Mouse (Mus musculus) MEL (cell line): ENCODE measurements at regions not wholly inside any gene's neighbourhood (a gene's known extent, or its start where the extent isn't known, plus 50 kb on each side); places are given as distances from the start of the nearest gene placed in this dataset.

Source experiments
- DNase-seq: peaks from one replicate; pipeline ENCODE4 v3.0.0; 2011; ENCODE audit warnings: low read depth, low spot score
- H3K27ac ChIP-seq: 2 replicates; pipeline ENCODE4 v1.5.1; 2012; ENCODE audit warnings: low read depth, mild to moderate bottlenecking, control low read depth, low read length, moderate library complexity; ENCODE audit not compliant: control insufficient read depth
- H3K27me3 ChIP-seq, 2 experiments: fragments of 150-350 bp in 1 of 2; sonication (generic) in 1 of 2; 2 replicates each; pipeline ENCODE4 v1.6.1; 2012; ENCODE audit warnings: low read length in 2 of 2, mild to moderate bottlenecking in 2 of 2, improper control_type of control experiment in 1 of 2, moderate library complexity in 1 of 2; ENCODE audit not compliant: insufficient read depth in 2 of 2, control insufficient read depth in 1 of 2
- H3K36me3 ChIP-seq, 2 experiments: 2 replicates each; pipeline ENCODE4 v1.6.1; 2012 to 2014; ENCODE audit warnings: low read length in 2 of 2, improper control_type of control experiment in 1 of 2, inconsistent platforms in 1 of 2, mild to moderate bottlenecking in 1 of 2; ENCODE audit not compliant: insufficient read depth in 2 of 2, control insufficient read depth in 1 of 2
- H3K4me1 ChIP-seq, 2 experiments: fragments of 150-350 bp in 1 of 2; sonication (generic) in 1 of 2; 2 replicates each; pipeline ENCODE4 v1.6.1; 2012; ENCODE audit warnings: low read length in 2 of 2, improper control_type of control experiment in 1 of 2, mild to moderate bottlenecking in 1 of 2; ENCODE audit not compliant: insufficient read depth in 2 of 2, control insufficient read depth in 1 of 2
- H3K4me3 ChIP-seq, 2 experiments: fragments of 150-350 bp in 1 of 2; sonication (generic) in 1 of 2; 2 replicates each; pipeline ENCODE4 v1.5.1; 2012; ENCODE audit warnings: low read depth in 2 of 2, low read length in 2 of 2, mild to moderate bottlenecking in 2 of 2, moderate library complexity in 2 of 2, control low read depth in 1 of 2, improper control_type of control experiment in 1 of 2; ENCODE audit not compliant: control insufficient read depth in 1 of 2, insufficient read depth in 1 of 2
- H3K79me2 ChIP-seq: 2 replicates; pipeline ENCODE4 v1.6.1; 2012; ENCODE audit warnings: mild to moderate bottlenecking, low read length, moderate library complexity; ENCODE audit not compliant: control insufficient read depth, poor library complexity, insufficient read depth
- H3K9ac ChIP-seq: 2 replicates; pipeline ENCODE4 v1.6.1; 2012; ENCODE audit warnings: low read depth, mild to moderate bottlenecking, control low read depth, low read length, moderate library complexity; ENCODE audit not compliant: control insufficient read depth, poor library complexity, severe bottlenecking
- H3K9me3 ChIP-seq: fragments of 150-350 bp; sonication (generic); replicated peaks from 2 replicates; pipeline ENCODE4 v1.6.1; 2012; ENCODE audit warnings: mild to moderate bottlenecking, low read length, improper control_type of control experiment, moderate library complexity; ENCODE audit not compliant: insufficient read depth
- GABPA ChIP-seq: IDR thresholded peaks from 2 replicates; pipeline ENCODE4 v1.6.1; 2012; ENCODE audit warnings: low read depth, mild to moderate bottlenecking, inconsistent platforms, low read length, improper control_type of control experiment, moderate library complexity
- GATA1 ChIP-seq: IDR thresholded peaks from 2 replicates; pipeline ENCODE4 v1.6.1; 2011; ENCODE audit warnings: low read depth, low read length, improper control_type of control experiment
- JUND ChIP-seq: IDR thresholded peaks from 2 replicates; pipeline ENCODE4 v1.6.1; 2011; ENCODE audit warnings: low read depth, mild to moderate bottlenecking, improper control_type of control experiment, low read length
- MAFK ChIP-seq: IDR thresholded peaks from 2 replicates; pipeline ENCODE4 v1.6.1; 2011; ENCODE audit warnings: low read depth, mild to moderate bottlenecking, low read length, improper control_type of control experiment, borderline replicate concordance
- MAX ChIP-seq: IDR thresholded peaks from 2 replicates; pipeline ENCODE4 v1.6.1; 2011; ENCODE audit warnings: low read length, improper control_type of control experiment
- MYB ChIP-seq: IDR thresholded peaks from 2 replicates; pipeline ENCODE4 v1.6.1; 2011; ENCODE audit warnings: mild to moderate bottlenecking, low read depth, low read length, improper control_type of control experiment
- MYC ChIP-seq: IDR thresholded peaks from 2 replicates; pipeline ENCODE4 v1.6.1; 2011; ENCODE audit warnings: low read depth, mild to moderate bottlenecking, low read length, improper control_type of control experiment, moderate library complexity
- POLR2A ChIP-seq, 2 experiments: IDR thresholded peaks; 2 replicates each; pipeline ENCODE4 v1.6.1; 2011 to 2012; ENCODE audit warnings: low read length in 2 of 2, mild to moderate bottlenecking in 2 of 2, control low read depth in 1 of 2, improper control_type of control experiment in 1 of 2, low read depth in 1 of 2, moderate library complexity in 1 of 2; ENCODE audit not compliant: control insufficient read depth in 1 of 2, insufficient read depth in 1 of 2, poor library complexity in 1 of 2
- RCOR1 ChIP-seq: IDR thresholded peaks from 2 replicates; pipeline ENCODE4 v1.6.1; 2012; ENCODE audit warnings: low read depth, mild to moderate bottlenecking, inconsistent platforms, low read length, improper control_type of control experiment
- SIN3A ChIP-seq: IDR thresholded peaks from 2 replicates; pipeline ENCODE4 v1.6.1; 2012; ENCODE audit warnings: low read length, improper control_type of control experiment, inconsistent platforms
- TBP ChIP-seq: IDR thresholded peaks from 2 replicates; pipeline ENCODE4 v1.8.0; 2011; ENCODE audit warnings: low read depth, low read length, improper control_type of control experiment
- USF1 ChIP-seq: IDR thresholded peaks from 2 replicates; pipeline ENCODE4 v1.6.1; 2014; ENCODE audit warnings: low read depth, mild to moderate bottlenecking, inconsistent platforms, low read length, improper control_type of control experiment, moderate library complexity
- USF2 ChIP-seq, 2 experiments: IDR thresholded peaks; 2 replicates each; pipeline ENCODE4 v1.6.1; 2011 to 2012; ENCODE audit warnings: improper control_type of control experiment in 2 of 2, low read length in 2 of 2, borderline replicate concordance in 1 of 2, inconsistent platforms in 1 of 2, low read depth in 1 of 2, mild to moderate bottlenecking in 1 of 2; ENCODE audit not compliant: insufficient read depth in 1 of 2
- ZC3H11A ChIP-seq: IDR thresholded peaks from 2 replicates; pipeline ENCODE4 v1.6.1; 2012; ENCODE audit warnings: low read depth, mild to moderate bottlenecking, inconsistent platforms, low read length, improper control_type of control experiment
- ZKSCAN1 ChIP-seq: IDR thresholded peaks from 2 replicates; pipeline ENCODE4 v1.6.1; 2012; ENCODE audit warnings: low read depth, mild to moderate bottlenecking, inconsistent platforms, low read length, improper control_type of control experiment, moderate library complexity

- peaks cover 0 to 3% of the 10 kb centered on the region in 2 experiments; a peak in 1 of 4 replicates for H3K4me1 ChIP-seq
- H3K9ac ChIP-seq, result no peak overlapping the region
- H3K36me3 ChIP-seq, result peaks cover 0 to 3% of the 10 kb centered on the region in 2 experiments; a peak in 2 of 4 replicates
- no peaks in the 10 kb centered on the region for H3K79me2 ChIP-seq
- H3K9me3 ChIP-seq, result no peaks in the 10 kb centered on the region
- H3K27ac ChIP-seq, result no peak overlapping the region
- no peak for TF ChIP-seq GATA1
- no peak for TF ChIP-seq MYC
- no peak for TF ChIP-seq USF2 (IDR thresholded peaks at IDR 0.05; ENCODE audit: borderline replicate concordance in 1 of 2, insufficient read depth in 1 of 2, low read depth in 1 of 2, low read length in 2 of 2)
- no peak for TF ChIP-seq GABPA
- no peak for TF ChIP-seq POLR2A (IDR thresholded peaks at IDR 0.05; ENCODE audit: control insufficient read depth in 1 of 2, insufficient read depth in 1 of 2, low read depth in 1 of 2, low read length in 2 of 2, poor library complexity in 1 of 2)
- no peak for TF ChIP-seq JUND
- TF ChIP-seq, all 39 proteins: peak for 0
- H3K4me3 ChIP-seq, result no peak overlapping the region
- no peaks in the 10 kb centered on the region for H3K27me3 ChIP-seq
- no peak for DNase-seq
These were observed 296.2 kb downstream of the Fut8 start for GRCm38 (mm10) chr12:77534079-77534478.

- H3K9ac ChIP-seq, result no peak overlapping the region
- peaks cover 0 to 3% of the 10 kb centered on the region in 2 experiments; a peak in 2 of 4 replicates for H3K36me3 ChIP-seq
- H3K27ac ChIP-seq, result no peak overlapping the region
- no peaks in the 10 kb centered on the region for H3K9me3 ChIP-seq
- no peak for TF ChIP-seq MAFK
- no peak for TF ChIP-seq MAX
- no peak for TF ChIP-seq USF1
- no peak for TF ChIP-seq ZC3H11A
- no peak for TF ChIP-seq RCOR1
- TF ChIP-seq MYB, result no peak
- TF ChIP-seq USF2 (IDR thresholded peaks at IDR 0.05; ENCODE audit: borderline replicate concordance in 1 of 2, insufficient read depth in 1 of 2, low read depth in 1 of 2, low read length in 2 of 2), result no peak
- TF ChIP-seq TBP, result no peak
- TF ChIP-seq ZKSCAN1, result no peak
- TF ChIP-seq SIN3A, result no peak
- H3K4me3 ChIP-seq, result no peak overlapping the region
- H3K79me2 ChIP-seq, result no peaks in the 10 kb centered on the region
- DNase-seq, result no peak
- peaks cover 0 to 3% of the 10 kb centered on the region in 2 experiments; a peak in 1 of 4 replicates for H3K4me1 ChIP-seq
- no peaks in the 10 kb centered on the region for H3K27me3 ChIP-seq
These were observed 297.2 kb downstream of the Fut8 start for GRCm38 (mm10) chr12:77535147-77535546.
